Mouse (Mus musculus) cerebellum, adult 2 months (tissue): ENCODE data around the gene Camkmt.

Experiments
- CTCF ChIP-seq: fragments of 200-500 bp; IDR thresholded peaks from 2 replicates; pipeline ENCODE4 v1.5.1; 2011; ENCODE audit warnings: low read depth, mild to moderate bottlenecking, control low read depth, low read length, moderate library complexity, borderline replicate concordance; ENCODE audit not compliant: insufficient read depth
- POLR2A ChIP-seq: fragments of 200-500 bp; IDR thresholded peaks from 2 replicates; pipeline ENCODE4 v1.6.1; 2011; ENCODE audit warnings: low read length, control low read depth, borderline replicate concordance; ENCODE audit not compliant: insufficient read depth

GRCm38 (mm10) chr17:85198781-85199180, 108.4 kb downstream of the Camkmt start:
- TF ChIP-seq CTCF (no peak), POLR2A (no peak)
